Mouse (Mus musculus) heart, postnatal 0 days (tissue): ENCODE data around the gene Dip2b.

Experiments used
- CTCF ChIP-seq: IDR thresholded peaks from 2 replicates; pipeline ENCODE4 v1.5.1; 2016; ENCODE audit warnings: antibody characterized with exemption, control low read depth, low read depth
- EP300 ChIP-seq: IDR thresholded peaks from 2 replicates; pipeline ENCODE4 v1.6.1; 2016; ENCODE audit warnings: antibody characterized with exemption, low read depth

DNA sequence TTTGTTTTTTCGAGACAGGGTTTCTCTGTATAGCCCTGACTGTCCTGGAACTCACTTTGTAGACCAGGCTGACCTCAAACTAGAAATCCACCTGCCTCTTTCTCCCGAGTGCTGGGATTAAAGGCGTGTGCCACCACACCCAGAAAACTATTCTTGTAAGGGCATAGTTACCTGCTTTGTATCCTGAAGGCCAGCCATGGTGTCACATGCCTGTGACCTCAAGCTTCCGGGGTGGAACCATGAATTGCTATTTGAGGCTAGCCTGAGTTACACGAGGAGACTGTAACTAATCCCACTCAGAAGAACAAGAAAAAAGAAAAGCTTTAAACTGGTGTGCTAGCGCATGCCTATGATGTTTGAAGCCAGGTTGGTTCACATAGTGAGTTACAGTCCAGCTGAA is 217.9 kb downstream of the Dip2b start:
- no peak for TF ChIP-seq CTCF
- TF ChIP-seq EP300: no peak
